Mouse (Mus musculus) spleen, postnatal 14 days (tissue): ENCODE data around the gene Stra6.

ENCODE experiments used
- DNase-seq, 2 experiments: peaks; one replicate each; pipeline ENCODE4 v3.0.0; 2021 to 2022; ENCODE audit warnings: low spot score in 2 of 2

Stra6 gene

DNA sequence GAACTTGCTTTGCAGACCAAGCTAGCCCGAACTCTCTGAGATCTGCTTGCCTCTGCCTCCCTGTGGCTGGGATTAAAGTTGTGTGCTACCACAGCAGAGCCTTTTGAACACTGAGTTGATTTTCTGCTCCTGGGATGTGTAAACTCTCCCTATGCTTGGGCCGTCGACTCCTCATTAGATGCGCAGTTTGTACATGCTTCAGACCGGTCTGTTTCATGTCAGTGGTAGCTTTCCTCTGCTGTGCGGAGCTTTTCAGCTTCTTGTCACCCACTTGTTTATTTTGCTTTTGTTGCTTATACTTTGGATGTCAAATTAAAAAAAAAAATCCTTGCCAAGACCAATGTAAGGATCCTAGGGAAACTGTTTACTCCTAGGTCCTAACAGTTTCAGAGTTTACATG lies 32.4 kb downstream of the Stra6 start:
- no peak for DNase-seq

DNA sequence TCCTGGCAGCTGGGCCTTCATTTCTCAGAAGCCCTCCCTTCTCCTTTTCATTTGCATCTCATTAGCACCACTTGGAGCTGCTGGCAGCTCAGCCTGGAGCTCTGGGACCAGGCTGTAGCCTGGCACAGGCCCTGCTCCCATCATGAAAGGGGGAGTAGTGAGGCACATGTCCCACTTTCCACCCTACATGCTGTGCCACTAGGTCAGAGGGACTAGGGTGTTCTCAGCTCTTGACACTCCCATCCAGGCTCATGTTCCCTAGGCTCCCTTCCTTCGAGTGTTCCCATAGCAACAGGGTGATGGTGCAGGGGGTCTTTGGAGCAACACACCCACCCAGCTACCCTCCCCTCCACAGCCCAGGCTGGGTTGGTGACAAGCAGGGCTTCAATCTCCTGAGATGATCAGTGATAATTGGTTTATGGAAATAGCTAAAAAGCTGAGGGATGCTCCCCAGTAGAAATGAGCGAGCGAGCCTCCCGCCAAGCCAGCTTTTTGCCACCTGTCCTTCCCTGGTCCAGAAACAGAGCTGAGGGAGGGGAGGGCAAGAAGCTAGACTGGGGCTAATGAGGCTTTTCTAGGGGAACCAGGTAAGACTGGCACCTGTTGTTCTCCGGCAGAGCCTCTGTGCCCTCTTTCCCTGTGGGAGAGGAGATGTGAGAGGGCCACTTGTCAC lies 33.2 kb downstream of the Stra6 start:
- DNase-seq = no peak

DNA sequence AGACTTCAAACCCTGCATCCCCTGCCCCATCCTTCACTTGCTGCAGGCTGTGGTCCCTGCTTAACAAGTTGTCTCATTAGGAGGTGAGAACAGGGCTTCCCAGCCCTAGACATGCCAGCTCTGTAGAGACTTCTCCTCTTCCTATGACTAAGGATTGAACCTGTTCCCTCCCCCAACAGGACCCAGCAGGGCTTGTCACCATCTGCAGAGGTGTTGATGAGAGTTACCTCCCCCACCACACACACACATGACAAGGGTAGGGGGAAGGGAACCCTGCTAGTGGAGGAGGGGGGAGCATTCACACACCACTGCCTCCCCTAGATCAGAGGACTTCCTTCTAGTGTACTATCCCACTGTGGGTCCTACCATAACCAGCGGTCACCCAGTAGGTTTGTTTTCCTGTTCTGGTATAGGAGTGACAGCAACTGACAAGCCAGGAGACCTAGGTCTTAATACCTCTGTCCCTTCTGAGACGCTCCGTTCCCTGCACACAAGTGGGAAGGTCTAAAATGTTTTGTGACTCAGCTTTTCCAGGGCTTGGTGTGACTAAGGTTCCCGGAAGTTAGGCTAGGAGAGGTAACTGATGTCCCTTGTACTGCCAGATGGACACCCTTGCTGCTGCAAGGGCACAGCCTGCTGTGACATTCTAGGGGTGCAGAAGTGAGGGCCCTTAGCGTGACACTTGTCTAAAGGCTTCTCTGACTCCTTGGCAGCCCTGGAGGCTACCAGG lies 36.4 kb downstream of the Stra6 start:
- no peak for DNase-seq

DNA sequence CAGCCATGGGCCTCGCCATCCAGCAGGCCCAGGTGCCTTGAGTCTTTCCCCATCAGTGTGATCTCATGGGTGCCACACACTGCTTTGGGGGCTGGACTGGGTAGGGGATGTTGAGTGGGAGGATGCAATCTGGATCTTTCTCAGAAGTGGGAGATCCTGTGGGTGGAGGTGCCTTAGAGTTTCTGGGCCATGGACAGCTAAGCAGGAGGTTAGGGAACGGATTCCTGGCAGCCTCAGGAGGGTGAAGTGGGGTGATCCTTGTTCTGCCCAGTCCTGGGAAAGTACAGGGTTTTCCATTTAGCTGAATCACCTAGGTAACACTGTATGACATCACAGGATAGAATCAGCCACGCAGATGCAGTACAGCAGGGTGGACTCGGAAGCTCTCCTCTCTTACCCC lies 38.4 kb downstream of the Stra6 start:
- DNase-seq = no peak

DNA sequence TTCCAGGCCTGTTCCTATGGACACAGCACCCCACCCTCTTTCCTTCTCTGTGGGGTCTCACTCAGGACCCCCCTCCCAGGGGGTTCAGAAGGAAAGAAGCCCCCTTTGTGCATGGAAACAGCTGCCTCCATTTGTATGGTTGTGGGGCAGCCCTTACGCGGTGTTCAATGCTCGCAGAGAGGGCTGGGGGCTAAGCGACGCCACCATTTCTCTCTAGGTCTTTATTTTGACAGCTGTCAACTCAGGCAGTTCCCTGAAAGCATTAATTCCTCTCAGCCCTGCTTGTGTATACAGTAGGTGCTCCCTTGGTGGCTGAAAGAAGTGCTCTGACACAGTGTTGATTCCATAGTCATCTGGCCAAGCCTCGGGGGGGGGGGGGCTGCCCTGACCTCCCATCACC lies 40.1 kb downstream of the Stra6 start:
- no peak for DNase-seq

DNA sequence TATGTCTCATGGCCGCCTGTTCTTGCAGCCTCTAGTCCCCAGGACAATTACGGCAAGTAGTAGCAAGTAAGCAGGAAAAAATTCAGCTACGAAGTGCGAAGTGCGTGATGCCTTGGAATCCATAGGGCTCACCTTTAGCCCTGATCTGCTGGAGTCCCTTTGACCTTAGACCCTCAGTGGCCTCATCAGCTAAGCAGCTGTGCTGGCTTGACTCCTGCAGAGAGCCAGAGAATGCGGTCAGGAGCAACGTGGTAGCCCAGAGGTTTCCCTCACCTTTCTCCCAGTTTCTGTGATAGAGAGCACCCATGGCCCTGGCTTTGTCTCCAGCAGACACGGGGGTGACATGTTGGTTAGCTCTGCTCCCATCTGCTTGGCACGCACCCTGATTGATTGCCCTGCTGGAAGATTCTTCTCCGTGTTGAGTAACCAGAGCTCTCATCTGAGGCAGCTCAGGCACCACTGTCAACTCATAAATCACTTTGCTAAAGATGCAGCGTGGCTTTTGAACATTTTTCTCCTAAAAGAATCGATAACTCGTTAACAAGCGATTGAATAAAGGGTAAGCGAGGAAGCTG lies 42.1 kb downstream of the Stra6 start:
- DNase-seq = no peak

DNA sequence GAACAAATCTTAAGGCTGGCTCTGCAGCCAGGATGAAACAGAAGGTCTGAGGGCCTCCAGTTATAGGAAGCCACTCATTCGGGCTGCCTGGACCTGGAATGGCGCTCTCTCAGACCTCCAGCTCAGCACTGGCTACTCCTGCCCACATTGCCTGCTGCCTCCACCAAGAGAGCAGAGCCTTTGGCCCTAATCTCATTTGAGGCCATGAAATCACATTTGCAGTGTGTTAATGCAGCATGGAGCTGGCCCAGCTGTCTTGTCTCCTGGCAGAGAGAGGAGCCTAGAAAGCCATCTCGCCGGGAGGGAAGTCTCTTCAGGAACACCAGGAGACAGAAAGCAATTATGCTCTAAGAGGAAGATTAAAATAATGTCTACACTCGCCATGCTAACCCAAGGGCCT lies 43.9 kb downstream of the Stra6 start:
- DNase-seq = no peak

DNA sequence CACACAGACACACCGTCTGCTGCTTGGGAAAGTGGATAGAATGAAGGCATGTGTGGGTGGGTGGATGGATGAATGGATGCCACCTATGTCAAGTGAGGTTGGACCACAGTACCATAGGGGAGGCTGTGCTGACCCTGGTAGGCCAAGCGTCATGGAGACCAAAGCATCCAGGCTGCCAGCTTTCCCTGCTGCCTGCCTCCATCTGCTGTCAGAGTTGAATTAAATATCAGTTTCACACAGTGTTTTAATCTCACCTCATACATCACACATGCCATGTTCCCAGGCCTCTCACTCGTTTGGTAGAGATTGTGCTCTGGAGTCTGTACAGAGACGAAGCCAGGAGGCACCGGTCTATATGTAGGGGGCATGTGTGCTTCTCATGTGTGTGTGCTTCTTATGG lies 47.2 kb downstream of the Stra6 start:
- DNase-seq = no peak

DNA sequence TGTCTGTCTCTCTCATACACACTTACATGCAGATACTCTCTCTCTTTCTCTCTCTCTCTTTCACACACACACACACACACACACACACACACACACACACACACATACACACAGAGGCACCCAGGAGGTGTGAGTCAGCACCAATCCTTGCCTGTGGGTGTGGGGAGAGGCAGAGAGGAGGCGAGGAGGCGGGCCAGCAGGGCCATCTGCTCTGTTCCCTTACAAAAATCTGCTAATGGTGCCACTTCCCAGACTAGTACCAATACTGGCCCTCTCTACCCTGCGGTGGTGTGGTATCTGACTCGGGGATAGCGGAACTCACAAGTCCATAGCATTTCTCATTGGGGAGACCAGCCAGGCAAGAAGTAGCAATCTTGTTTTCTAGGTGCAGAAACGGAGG lies 47.8 kb downstream of the Stra6 start:
- DNase-seq = no peak

DNA sequence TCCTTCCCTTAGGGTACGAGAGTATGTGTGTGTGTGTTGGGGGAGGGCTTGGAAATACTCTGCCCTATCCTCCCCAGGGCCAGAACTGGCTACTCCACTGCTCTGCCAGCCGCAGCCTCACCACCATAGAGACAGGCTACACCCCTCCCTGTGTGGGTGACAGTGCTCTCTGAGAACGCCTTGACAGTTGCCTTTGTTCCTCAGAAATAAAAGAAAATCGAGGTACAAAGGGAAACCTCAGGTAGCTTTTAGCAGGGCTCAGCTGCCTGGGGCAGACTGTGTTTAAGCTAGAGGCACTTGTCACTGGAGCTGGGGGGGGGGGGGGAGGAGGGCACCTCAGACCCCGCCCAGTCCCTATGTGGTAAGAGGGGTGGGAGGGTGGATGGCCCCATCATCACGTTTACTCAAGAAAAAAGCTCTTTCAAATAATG lies 48.7 kb downstream of the Stra6 start:
- no peak for DNase-seq

DNA sequence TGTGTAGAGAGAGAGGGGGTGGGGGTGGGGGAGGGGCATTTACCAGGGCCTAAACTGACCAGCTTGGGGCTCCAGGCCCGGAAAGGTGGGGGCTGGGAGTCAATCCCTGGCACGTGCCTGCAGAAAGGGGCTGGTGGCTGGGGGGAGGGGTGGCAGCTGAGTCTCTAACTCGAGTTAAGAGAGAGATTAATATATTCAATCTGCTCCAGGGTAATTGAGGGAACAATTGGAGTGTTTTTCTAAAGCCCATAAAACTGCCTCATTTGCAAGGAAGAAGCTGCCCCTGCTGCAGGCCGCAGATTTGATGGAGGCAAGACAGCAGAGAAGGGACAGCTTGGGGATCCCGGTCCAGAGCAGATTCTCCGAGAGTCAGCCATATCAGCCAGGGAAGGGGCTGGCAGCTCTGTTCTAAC lies 49.3 kb downstream of the Stra6 start:
- no peak for DNase-seq

DNA sequence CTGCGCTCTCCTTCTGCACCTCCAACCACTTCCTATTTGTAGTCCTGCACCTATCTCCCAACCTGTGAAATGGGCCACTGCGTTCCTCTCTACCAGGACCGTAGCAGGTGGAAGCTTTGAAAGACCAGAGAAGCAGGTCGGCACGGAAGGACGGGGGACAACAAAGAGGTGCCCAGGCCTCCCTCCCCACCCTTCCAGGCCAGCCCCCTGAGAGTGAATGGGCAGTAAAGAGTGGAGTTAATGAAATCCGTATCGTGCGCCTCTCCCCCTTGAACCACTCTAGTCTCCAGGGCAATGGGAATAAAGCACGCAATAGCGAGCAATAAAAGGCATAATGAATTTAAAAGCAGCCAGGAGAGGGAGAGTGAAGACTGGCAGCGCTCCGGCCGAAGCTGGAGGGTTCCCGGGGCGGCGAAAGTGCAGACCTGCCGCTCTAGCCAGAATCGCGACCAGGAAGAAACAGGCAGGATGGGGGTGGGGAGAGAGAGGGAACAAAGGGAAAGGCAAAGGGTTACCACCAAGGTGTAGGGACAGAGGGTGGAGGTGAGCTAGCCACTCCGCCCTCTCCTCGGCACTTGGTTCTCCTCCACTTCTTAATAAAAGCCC lies 49.8 kb downstream of the Stra6 start:
- no peak for DNase-seq

DNA sequence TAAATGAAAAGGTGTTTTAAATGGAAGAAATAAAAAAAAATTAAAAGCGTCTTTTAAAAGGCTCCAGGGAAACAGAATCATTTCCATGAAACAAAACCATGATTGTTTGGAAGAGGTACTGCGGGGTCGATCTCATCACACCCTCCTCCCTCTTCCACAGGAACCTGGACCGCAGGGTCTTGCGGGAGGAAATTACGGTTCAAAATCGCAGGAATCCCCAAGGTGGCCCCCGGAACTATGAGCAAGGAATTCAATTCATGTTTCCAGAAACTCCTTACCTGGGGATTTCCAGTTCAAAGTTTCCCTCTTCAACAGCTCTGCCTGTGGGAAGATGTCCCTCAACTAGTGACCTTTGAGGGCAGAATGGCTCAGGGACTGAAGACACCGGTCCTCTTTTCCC lies 50.4 kb downstream of the Stra6 start:
- no peak for DNase-seq

DNA sequence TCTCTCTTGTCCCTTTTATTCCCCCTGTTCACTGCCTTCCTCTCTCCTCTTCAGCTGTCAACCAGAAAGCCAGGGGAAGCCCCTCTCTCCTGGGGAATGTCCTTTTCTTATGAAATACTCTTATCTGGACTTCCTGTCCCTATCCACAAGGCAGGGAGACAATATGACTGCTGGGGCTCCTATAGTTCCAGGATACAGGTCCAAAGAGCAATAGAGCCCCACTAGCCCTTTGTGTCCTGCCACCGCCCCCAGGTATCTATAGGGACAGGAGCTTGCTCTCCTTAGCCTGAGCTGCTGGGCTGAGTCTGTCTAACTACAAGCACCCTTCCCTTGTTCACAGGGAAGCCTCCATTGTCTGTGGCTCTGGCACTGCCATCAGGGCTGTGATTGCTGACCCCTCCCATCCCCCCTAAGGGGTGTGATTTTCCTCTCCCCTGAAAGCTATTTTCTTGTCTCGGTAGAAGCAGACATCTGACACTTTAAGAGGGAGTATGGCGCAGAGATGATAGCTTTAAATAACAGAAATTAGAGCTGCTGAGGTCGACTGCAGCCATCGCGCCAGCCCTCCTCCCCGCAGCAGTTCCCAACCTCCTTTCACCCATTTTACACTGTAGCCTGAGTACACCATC lies 51.8 kb downstream of the Stra6 start:
- DNase-seq = no peak

DNA sequence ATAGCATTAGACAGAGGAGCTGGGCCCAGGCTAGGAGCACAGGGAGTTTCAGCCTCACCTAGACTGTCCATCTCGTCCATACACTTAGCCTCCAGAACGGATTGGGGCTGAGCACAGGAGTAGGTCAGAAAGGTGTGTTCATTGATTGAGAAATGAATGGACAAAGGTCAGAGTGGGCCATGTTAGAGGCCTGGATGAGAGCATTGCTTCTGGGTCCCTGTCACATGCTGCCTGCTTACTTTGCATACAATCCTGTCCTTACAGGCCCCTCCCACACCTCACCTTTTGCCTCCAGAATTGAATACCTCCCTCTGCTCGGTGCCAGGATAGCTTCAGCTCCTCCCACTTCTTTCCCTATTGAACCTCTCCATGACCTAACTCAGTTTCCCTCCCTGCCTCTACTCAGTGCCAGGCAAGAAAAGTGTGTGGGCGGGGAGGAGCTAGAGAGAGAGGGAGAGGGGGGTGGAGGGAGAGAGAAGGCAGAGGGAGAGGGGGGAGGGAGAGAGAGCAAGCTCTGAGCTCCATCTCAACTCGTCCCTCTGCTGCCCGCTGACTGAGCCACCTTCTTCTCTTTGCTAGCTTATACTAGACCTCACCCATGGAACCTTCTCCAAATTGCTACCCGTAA lies 52.5 kb downstream of the Stra6 start:
- no peak for DNase-seq

DNA sequence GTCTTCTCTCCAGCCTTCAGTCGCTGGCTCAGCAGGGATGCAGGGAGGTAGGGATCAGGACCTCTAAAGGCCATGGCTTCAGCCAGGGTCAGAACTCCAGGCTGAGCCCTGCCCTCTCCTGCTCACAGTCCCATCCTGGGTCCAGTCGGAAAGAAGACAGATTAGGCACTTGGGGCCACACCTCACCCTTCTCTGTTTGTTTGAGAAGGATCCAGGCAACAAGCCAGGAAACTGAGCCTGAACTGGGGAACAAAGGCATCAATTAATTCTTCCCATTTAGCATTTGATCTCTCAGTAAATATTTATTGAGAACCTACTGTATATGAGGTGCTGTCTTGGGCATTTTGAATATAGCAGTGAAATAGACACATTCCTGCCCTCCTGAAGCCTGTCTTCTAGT lies 55.1 kb downstream of the Stra6 start, which contains the start of gene Ccdc33:
TSS of gene Ccdc33 (minus strand) at position 153 of the 400 bp plus-strand sequence.
- DNase-seq = no peak

DNA sequence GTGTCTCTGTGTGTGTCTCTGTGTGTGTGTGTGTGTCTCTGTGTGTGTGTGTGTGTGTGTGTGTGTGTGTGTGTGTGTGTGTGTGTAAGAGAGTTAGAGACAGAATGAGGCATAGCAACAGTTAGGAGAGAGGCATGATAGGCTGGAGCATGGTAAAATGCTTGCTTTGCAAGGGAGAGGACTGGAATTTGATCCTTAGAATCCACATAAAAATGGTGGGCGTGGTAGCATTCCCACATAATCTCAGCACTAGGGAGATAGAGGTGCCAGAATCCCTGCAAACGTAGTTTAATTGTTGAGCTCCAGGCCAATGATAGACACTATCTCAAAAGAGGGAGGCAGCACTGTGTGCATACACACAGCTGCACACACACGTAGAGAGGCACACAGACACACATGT lies 61.5 kb downstream of the Stra6 start:
- no peak for DNase-seq

DNA sequence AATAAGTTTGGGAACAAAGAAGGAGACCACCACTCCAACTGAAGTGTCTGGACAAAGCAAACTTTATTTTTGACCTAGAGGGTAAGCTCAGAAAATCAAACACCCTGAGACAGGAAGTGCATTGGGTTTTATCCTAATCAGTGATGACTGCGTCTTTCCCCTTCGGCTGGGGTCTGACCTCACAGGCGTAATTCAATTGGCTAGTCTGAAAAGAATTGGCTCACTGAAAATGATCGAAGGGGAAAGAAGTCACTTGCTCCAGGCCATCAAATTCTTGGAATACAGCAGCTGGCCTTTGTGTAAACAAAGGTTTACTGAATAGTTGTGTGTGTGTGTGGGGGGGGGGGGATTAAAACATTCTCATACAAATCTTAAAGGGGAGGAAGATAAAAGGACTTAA lies 62.2 kb downstream of the Stra6 start:
- DNase-seq = no peak

DNA sequence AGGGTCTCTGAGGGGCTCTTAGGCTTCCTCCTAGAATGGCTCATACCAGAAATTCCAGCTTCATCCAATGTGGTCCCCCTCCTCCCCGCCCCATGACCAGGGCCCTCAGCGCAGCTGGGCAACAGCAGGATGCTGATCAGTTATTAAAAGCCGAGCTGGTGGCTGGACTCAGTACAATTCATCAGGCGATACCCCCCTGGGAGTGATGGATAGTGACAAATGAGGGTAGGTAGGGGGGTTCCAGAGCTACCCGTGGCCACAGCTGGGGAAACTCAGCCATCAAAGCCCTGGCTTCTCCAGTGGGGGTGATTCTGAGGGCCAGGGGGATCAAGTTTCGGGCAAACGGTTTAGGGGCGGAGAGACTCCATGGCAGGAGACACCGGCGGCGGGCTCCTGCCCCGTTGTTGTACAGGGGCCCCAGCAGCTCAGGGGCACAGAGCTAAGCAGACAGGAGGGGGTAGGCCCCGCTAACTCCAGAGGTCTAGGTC lies 65.4 kb downstream of the Stra6 start:
- no peak for DNase-seq

DNA sequence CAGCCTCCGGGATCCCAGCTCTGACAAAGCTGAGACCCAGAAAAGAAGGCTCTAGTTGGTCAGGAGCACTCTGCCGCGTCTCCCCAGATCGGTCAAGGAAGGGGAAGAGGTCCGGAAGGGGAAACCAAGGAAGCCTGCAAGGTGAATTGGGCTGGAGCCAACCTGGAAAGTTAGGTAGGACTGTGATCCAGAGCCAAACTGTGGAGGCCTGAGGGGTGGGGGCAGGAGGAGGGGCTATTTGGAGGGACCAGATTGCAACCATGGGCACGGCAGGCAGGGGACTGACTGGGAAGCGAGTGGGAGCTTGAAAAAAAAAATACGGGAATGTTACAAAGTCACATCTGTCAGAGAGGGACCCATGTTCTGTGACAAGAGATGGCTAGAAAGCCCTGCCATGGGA lies 65.9 kb downstream of the Stra6 start:
- no peak for DNase-seq

DNA sequence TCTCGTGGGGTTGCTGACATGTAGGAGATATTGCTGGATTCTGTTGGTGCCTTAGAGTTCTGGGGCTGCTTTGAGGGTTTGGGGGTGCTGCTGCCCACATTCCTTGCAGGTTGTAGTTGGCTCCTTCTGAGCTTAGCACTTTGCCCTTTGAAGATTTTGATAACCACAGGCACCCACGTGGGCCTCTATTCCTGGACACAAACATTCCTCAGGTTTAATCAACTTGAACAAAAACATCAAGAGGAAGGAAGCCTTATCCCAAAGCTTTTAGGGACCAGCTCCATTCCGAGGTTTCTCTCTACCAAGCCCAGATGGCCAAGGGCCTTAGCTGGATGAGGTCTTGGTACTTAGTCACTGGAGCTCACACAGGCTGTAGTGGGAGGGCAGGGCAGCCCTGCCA lies 67.3 kb downstream of the Stra6 start:
- no peak for DNase-seq

DNA sequence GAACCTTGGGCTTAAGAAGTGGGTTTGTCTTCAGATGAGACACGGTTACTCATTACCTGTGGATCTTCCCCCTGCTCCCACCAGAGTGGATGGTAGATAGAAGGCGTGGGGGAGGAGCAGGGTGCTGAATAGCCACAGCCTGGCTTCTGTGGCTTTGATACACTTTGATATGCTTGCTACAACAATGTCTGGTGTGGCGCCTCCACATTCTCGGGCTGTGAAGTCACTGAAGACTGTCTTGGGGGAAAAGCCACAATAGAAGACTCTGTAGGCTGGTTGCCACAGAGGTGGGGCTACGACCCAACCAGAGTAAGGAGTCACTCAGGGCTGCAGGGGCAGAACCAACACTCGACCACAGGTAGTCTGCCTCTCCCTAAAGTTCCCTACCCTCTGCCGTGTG lies 68.1 kb downstream of the Stra6 start:
- DNase-seq = no peak
